Mouse (Mus musculus) CH12.LX (cell line): ENCODE results near the gene Ms4a6d. TPM values are rescaled to one million over a fixed set of nuclear protein-coding genes. Genes with fewer than 3 reads are reported as not detected.
"Not testable (repeated sequence)": the region's sequence is repeated elsewhere in the genome, so short reads cannot be mapped to it uniquely, and the experiment has no call there.

Experiments used
- DNase-seq: peaks from one replicate; pipeline ENCODE4 v3.0.0-alpha.2; 2013; ENCODE audit errors: extremely low read depth
- H3K27ac ChIP-seq: 2 replicates; pipeline ENCODE4 v1.5.1; 2012; ENCODE audit warnings: low read depth, mild to moderate bottlenecking, control low read depth, moderate library complexity; ENCODE audit not compliant: insufficient read depth
- H3K27me3 ChIP-seq: replicated peaks from 2 replicates; pipeline ENCODE3; 2012; ENCODE audit warnings: inconsistent platforms
- H3K36me3 ChIP-seq, 2 experiments: replicated peaks in 1 of 2; 2 replicates each; pipeline versions ENCODE3 to v1.6.1; 2012; ENCODE audit warnings: inconsistent platforms in 1 of 2, low read length in 1 of 2, mild to moderate bottlenecking in 1 of 2, mixed read lengths in 1 of 2, moderate library complexity in 1 of 2; ENCODE audit not compliant: control insufficient read depth in 1 of 2, insufficient read depth in 1 of 2
- H3K4me1 ChIP-seq, 2 experiments: 2 replicates each; pipeline ENCODE4 v1.6.1; 2012; ENCODE audit warnings: inconsistent platforms in 1 of 2, moderate library complexity in 1 of 2; ENCODE audit not compliant: insufficient read depth in 2 of 2, control insufficient read depth in 1 of 2
- H3K4me2 ChIP-seq: 2 replicates; pipeline ENCODE4 v1.6.1; 2012; ENCODE audit warnings: low read depth, mild to moderate bottlenecking, control low read depth; ENCODE audit not compliant: poor library complexity, insufficient read depth, severe bottlenecking
- H3K4me3 ChIP-seq, 3 experiments: fragments of 150-350 bp in 1 of 3; sonication (generic) in 1 of 3; replicated peaks in 1 of 3; 2 replicates each; pipeline versions ENCODE3 to v1.5.1; 2011 to 2012; ENCODE audit warnings: low read depth in 2 of 3, low read length in 2 of 3, mild to moderate bottlenecking in 2 of 3, moderate library complexity in 2 of 3, control low read depth in 1 of 3, improper control_type of control experiment in 1 of 3, inconsistent platforms in 1 of 3, mixed read lengths in 1 of 3; ENCODE audit not compliant: poor library complexity in 1 of 3
- H3K79me2 ChIP-seq: replicated peaks from 2 replicates; pipeline ENCODE4 v1.6.1; 2012; ENCODE audit warnings: mild to moderate bottlenecking, moderate library complexity; ENCODE audit not compliant: control insufficient read depth, poor library complexity, insufficient read depth, severe bottlenecking; ENCODE audit errors: extremely low read depth
- H3K9ac ChIP-seq: 2 replicates; pipeline ENCODE4 v1.6.1; 2012; ENCODE audit warnings: low read depth, mild to moderate bottlenecking, control low read depth, moderate library complexity; ENCODE audit not compliant: insufficient read depth
- H3K9me3 ChIP-seq: replicated peaks from 2 replicates; pipeline ENCODE3; 2012; ENCODE audit warnings: low read length, inconsistent platforms, mixed read lengths
- CHD1 ChIP-seq: IDR thresholded peaks from 2 replicates; pipeline ENCODE4 v1.6.1; 2012; ENCODE audit warnings: low read depth, low read length, improper control_type of control experiment, inconsistent platforms
- CHD2 ChIP-seq: IDR thresholded peaks from 2 replicates; pipeline ENCODE4 v1.6.1; 2011; ENCODE audit warnings: low read length, improper control_type of control experiment
- E2F4 ChIP-seq: IDR thresholded peaks from 2 replicates; pipeline ENCODE4 v1.6.1; 2011; ENCODE audit warnings: low read depth, low read length, improper control_type of control experiment; ENCODE audit not compliant: insufficient replicate concordance
- ELF1 ChIP-seq: IDR thresholded peaks from 2 replicates; pipeline ENCODE4 v1.6.1; 2014; ENCODE audit warnings: low read depth, mild to moderate bottlenecking, inconsistent platforms, low read length, improper control_type of control experiment
- EP300 ChIP-seq: IDR thresholded peaks from 2 replicates; pipeline ENCODE4 v1.6.1; 2011; ENCODE audit warnings: low read length, improper control_type of control experiment
- IRF4 ChIP-seq: IDR thresholded peaks from 2 replicates; pipeline ENCODE4 v1.6.1; 2014; ENCODE audit warnings: low read depth, mild to moderate bottlenecking, inconsistent platforms, low read length, improper control_type of control experiment
- KAT2A ChIP-seq: IDR thresholded peaks from 2 replicates; pipeline ENCODE4 v1.6.1; 2012; ENCODE audit warnings: low read length, improper control_type of control experiment, inconsistent platforms; ENCODE audit not compliant: insufficient replicate concordance
- MAZ ChIP-seq: IDR thresholded peaks from 2 replicates; pipeline ENCODE4 v1.6.1; 2012; ENCODE audit warnings: low read depth, mild to moderate bottlenecking, inconsistent platforms, low read length, improper control_type of control experiment, moderate library complexity
- MYC ChIP-seq: IDR thresholded peaks from 2 replicates; pipeline ENCODE4 v1.6.1; 2011; ENCODE audit warnings: low read depth, mild to moderate bottlenecking, improper control_type of control experiment, low read length
- NELFE ChIP-seq: IDR thresholded peaks from 2 replicates; pipeline ENCODE4 v1.6.1; 2011; ENCODE audit warnings: low read depth, low read length, improper control_type of control experiment
- PAX5 ChIP-seq: IDR thresholded peaks from 2 replicates; pipeline ENCODE4 v1.6.1; 2012; ENCODE audit warnings: low read length, inconsistent platforms, mixed read lengths
- POLR2AphosphoS2 ChIP-seq: IDR thresholded peaks from 2 replicates; pipeline ENCODE4 v1.6.1; 2011; ENCODE audit warnings: low read depth, low read length, improper control_type of control experiment
- RCOR1 ChIP-seq: conservative IDR thresholded peaks from 2 replicates; pipeline ENCODE4 v1.6.1; 2012; ENCODE audit warnings: low read depth, mild to moderate bottlenecking, inconsistent platforms, low read length, improper control_type of control experiment
- SIN3A ChIP-seq: IDR thresholded peaks from 2 replicates; pipeline ENCODE4 v1.6.1; 2012; ENCODE audit warnings: low read length, improper control_type of control experiment, inconsistent platforms
- SMC3 ChIP-seq: IDR thresholded peaks from 2 replicates; pipeline ENCODE4 v1.6.1; 2011; ENCODE audit warnings: low read depth, low read length, improper control_type of control experiment
- TCF12 ChIP-seq: IDR thresholded peaks from 2 replicates; pipeline ENCODE4 v1.6.1; 2014; ENCODE audit warnings: low read depth, mild to moderate bottlenecking, inconsistent platforms, low read length, improper control_type of control experiment
- ZC3H11A ChIP-seq: IDR thresholded peaks from 2 replicates; pipeline ENCODE4 v1.6.1; 2012; ENCODE audit warnings: low read depth, mild to moderate bottlenecking, inconsistent platforms, low read length, improper control_type of control experiment
- ZNF384 ChIP-seq: IDR thresholded peaks from 2 replicates; pipeline ENCODE4 v1.6.1; 2012; ENCODE audit warnings: low read depth, low read length, improper control_type of control experiment, inconsistent platforms
- dilution Hi-C: fragments of 300-500 bp; cut with MboI; formaldehyde crosslinking; loops from 2 replicates; pipeline ENCODE4 v1.14.3; 2020; ENCODE audit warnings: low sequenced_read_pairs; ENCODE audit not compliant: extremely low pct_unique_long_range_greater_than_20kb, extremely low pct_ligation_motif_present
- in situ Hi-C: fragments of 300-500 bp; cut with MboI; formaldehyde crosslinking; loops from 3 replicates; pipeline ENCODE4 v1.14.3; 2019; ENCODE audit warnings: low sequenced_read_pairs, low pct_ligation_motif_present, low pct_unique_long_range_greater_than_20kb, mixed read lengths
- polyA plus RNA-seq: library from polyadenylated mRNA; unstranded; fragments of >175 nt; gene quantifications from 2 replicates; pipeline ENCODE4 v1.2.1, GENCODE M21; 2012; ENCODE audit warnings: low read depth; ENCODE audit not compliant: insufficient read length
- total RNA-seq, 2 experiments: library from RNA; depleted of rRNA; stranded (reverse); fragments of 300-350 nt in 1 of 2; fragments of >200 nt in 1 of 2; gene quantifications; 2 replicates each; pipeline ENCODE4 v1.2.3; 2012 to 2014

Gene Ms4a6d
- total and polyA plus RNA-seq, 3 experiments, result 2.7 to 3.3 (median 2.8) TPM

DNA sequence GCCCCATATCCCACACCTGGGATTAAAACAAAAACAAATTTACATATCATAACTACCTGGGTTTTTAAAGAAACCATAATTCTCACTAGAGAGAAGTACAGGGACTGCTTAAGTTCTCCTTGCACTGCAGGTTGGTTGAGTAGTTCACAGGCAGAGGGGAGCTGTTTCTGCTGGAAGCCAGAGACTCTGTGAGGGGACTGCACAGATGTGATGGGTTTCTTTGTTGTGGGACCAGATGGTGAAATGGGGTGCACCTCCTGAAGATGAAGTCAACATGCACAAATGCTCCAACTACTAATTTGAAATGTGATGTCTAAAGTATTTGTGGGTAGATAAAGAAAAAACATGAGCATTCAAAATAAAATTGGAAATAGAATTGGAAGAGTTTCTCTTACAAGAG lies 56.7 kb downstream of the Ms4a6d start:
- dilution Hi-C loops, result no loop called here
- Histone ChIP-seq H3K27me3 (no peaks in the 10 kb centered on the region), H3K79me2 (no peaks in the 10 kb centered on the region), H3K9ac (no peak overlapping the region), H3K27ac (no peak overlapping the region), H3K4me2 (no peak overlapping the region), H3K4me3 (no peak overlapping the region), H3K4me1 (no peaks in the 10 kb centered on the region), H3K9me3 (no peaks in the 10 kb centered on the region), H3K36me3 (no peaks in the 10 kb centered on the region)
- no peak for DNase-seq
- no peak for TF ChIP-seq NELFE
- no peak for TF ChIP-seq CHD1
- no peak for TF ChIP-seq POLR2AphosphoS2
- no peak for TF ChIP-seq KAT2A
- no peak for TF ChIP-seq IRF4
- no peak for TF ChIP-seq PAX5
- no peak for TF ChIP-seq RCOR1
- TF ChIP-seq TCF12, result no peak
- TF ChIP-seq MAZ, result no peak
- no peak for TF ChIP-seq SMC3
- TF ChIP-seq MYC, result no peak
- TF ChIP-seq ELF1, result no peak
- TF ChIP-seq SIN3A, result no peak
- TF ChIP-seq EP300, result no peak
- TF ChIP-seq ZC3H11A, result no peak
- TF ChIP-seq ZNF384, result no peak
- no peak for TF ChIP-seq E2F4
- TF ChIP-seq CHD2, result no peak
- in situ Hi-C loops, result no loop called here

DNA sequence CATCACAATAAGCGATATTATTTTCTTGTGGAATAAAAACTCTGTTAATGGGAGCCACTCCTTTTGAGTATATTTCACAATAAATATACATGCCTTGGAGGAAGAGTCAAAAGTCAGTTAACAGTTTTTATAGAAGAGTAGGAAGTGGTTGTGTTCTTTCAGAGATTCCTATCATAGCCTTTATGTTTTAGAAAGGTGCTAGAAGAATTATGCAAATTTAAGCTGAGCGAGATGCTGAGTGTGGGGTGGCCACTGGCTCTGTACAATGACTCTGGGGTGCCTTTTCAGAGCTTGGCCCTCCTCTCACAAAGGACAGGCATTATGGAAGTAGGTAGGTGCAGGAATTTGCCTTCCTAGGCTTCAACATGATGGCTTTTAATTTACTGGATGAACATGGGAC lies 60.3 kb downstream of the Ms4a6d start:
- H3K9me3 ChIP-seq, H3K36me3 ChIP-seq, H3K79me2 ChIP-seq, H3K27ac ChIP-seq, H3K9ac ChIP-seq, dilution Hi-C loops, H3K4me3 ChIP-seq, DNase-seq, H3K4me2 ChIP-seq, H3K27me3 ChIP-seq, in situ Hi-C loops: not testable (repeated sequence)
- peaks cover 0 to 12% of the 10 kb centered on the region in 2 experiments; a peak in 2 of 4 replicates for H3K4me1 ChIP-seq
